Mouse (Mus musculus): ENCODE data around the gene Baiap2.

The Baiap2 gene

DNA sequence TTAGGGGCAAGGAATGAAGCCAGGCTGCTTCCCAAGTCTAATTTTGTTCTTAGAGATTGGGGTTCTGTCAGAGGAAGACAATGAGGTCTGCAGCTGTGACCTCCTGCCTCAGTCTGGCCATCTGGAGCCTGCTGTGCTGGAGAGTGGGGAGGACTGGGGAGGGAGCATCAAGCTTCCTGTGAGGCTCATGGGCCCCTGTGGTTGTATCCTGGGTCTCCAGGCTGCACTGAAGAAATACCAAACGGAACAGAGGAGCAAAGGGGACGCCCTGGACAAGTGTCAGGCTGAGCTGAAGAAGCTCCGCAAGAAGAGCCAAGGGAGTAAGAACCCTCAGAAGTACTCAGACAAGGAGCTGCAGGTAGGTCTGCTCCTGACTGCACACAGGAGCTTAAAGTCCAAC lies 39.2 kb downstream of the Baiap2 start:
- no peak for DNase-seq

DNA sequence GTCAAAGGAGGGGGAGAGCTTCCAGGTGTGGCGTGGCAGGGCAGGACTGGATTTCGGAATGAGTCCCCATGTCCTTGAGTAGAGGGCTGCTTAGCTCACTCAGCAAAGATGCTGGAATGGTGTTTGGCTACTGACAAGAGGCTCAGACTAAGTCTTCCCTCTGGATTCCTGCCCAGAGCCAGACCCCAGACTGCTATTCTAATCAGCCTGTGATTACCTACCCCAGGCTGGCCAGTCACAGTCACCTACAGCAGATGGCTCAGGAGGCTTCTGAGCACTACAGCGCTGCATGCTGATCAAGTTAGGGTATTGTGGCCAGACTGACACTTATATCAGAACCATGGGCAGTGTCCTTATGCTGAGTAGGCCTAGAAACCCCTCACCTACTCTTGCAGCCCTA lies 39.7 kb downstream of the Baiap2 start:
- DNase-seq: no peak

DNA sequence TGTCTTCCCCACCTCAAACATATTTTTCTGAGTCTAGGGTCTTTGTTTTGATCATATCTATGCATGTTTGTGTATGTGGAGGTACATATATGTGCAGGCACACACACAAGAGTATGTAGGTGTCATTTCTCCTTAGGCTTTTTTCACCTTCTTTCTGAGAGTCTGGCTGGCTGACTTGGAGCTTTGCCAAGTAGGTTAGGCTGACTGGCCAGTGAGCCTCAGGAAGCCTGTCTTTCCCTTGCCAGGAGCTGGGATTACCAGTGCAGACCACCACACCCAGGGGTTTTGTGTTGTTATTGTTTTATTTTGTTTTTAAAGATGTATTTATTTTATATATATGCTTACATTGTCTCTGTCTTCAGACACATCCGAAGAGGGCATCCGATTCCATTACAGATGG lies 40.6 kb downstream of the Baiap2 start:
- DNase-seq: peak; percentile 49

DNA sequence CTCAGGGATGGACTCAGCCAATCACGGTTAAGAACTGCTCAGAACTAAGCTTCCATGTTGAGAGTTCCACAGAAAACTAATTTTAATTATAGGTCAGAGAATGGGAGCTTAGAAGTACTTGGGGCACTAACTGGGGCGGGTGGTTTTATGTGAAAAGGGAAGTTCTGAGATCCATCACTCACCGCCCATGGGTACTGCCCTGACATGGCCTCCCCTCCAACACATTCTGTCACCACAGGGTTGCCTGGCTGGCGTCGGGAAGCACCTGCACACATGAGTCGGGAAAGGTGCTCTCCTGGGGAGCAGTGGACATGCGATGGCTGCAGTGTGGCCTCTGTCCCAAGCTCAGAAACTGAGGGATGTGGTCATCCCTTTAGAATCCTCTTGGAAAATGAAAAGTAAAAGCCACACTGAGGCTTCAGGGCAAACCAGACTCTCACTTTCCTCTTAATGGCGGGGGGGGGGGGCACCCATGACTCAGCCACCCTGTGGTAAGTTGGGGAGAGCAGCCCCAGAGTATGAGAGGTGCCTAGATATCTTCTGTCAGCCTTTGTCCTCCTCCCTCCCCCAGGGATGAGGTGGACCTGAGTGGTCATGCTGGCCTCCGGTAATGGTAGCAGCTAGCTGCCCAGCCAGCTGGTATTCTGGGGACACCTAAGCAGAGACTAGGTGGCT lies 44.3 kb downstream of the Baiap2 start:
- DNase-seq: no peak

DNA sequence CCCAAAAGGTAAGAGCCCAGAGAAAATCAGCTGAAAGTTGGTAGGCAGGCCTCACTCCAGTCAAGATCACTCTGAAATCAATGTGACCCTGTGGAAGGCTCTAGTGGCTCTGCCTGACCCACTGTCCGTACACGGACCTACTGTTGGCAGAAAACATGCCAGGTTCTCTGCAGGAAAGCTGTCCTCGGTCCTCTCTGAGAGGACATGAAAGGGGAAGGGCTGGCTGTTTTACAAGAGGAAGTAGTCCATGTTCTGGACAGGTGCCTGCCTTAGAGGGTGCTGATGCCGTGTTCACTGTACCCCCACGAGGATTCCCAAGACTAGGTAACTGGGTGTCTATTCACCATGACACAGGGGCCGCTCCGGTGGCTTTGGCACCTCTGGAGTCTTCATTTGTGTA lies 45.3 kb downstream of the Baiap2 start:
- no peak for DNase-seq

DNA sequence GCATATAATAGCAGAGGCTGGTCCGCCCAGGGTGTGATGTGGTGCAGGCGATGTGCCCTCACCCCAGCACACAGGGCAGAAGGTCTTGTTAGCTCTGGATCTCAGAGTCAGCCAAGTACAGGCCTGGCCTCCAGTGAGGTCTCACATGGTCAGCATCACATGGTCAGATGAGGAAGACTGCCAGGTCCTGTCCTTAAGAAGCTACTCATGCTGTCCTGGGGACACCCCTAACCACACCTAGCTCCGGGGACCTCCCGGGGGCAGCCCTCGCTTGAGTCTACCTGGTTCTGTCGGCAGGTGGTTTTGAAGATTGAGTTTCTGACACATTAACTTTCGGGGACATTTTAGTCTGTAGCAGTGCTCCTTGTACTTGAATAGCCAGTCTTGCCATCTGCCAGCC lies 45.8 kb downstream of the Baiap2 start:
- DNase-seq: peak; percentile 58

DNA sequence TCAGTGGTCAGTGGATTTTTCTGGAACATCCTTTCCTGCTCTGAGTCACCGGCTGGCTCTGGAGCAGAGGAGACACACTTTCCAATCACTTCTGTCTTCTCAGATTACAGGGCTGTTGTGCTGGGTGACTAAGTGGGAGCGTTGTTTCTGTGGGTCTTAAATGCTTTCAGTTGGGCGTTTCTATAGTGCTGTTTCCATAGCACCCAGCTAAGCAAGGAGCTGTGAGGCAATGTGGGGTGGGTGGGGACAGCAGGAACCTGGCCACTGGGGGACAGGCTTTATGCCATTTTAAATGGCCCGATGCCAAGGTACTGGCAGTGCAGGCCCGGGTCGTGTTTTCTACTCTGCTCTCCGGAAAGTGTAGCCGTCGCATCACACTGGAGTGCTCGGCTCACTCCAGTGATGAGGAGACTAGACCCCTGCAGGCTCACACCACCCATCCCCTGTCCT lies 46.6 kb downstream of the Baiap2 start:
- peak; percentile 59 for DNase-seq

DNA sequence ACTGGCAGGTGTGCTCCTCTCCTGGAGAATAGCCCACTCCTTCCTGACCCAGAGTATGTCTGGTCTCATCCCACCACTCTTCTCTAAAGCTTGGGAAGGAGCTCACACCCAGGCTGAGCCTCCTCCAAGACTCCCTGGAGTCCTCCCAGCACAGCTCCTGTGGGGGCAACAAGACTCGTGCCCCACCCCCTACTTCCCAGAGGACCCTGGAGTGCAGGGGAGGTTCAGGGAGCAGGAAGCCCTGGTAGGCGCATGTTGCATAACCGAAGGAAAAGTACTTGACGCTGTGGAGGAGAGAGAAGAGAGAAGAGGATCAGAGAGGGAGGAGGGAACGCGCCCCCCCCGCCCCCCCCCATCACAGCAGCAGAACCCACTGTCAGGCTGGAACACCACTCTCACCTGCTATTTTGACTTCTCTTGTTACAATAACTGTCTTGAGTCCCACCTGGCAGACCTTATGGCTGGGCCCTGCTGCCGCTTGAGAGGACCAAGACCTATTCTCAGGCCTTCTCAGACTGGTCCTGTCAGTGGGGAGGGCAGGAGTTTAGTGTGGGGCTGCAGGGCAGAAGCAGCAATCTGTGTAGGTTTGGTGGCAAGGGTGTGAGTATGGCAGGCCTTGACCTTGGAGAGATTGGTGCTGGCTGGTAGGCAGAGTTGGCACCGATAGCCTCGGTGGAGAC lies 48.2 kb downstream of the Baiap2 start:
- DNase-seq: no peak

DNA sequence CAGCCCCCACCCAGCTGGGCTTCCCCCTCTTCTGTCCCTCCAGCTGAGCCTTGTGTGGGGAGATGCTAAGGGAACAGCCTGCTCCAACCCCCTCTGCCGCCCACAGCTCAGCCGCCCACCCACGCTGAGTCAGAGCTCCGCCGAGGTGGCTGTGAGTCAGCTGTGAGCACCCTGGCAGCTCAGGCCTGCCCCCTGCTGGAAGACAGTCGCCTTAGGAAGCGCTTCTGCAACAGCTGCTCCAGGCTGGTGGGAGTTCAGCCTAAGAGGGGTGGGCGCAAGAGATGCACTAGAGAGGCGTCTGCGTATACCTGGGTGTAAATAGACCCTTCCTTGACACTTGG lies 48.7 kb downstream of the Baiap2 start:
- peak; percentile 96 for DNase-seq

DNA sequence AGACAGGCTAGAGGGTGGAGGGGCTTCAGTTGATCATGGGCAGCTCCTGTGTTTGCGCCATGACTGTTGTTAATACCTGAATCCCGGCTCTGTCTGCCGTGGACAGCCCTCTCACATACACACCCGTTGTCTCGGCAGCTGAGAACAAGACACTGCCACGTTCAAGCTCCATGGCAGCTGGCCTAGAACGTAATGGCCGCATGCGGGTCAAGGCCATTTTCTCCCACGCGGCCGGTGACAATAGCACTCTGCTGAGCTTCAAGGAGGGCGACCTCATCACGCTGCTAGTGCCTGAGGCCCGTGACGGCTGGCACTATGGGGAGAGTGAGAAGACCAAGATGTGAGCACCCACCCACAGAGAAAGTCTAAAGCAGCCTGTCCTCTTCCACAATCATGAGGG lies 54.8 kb downstream of the Baiap2 start:
- DNase-seq: no peak

DNA sequence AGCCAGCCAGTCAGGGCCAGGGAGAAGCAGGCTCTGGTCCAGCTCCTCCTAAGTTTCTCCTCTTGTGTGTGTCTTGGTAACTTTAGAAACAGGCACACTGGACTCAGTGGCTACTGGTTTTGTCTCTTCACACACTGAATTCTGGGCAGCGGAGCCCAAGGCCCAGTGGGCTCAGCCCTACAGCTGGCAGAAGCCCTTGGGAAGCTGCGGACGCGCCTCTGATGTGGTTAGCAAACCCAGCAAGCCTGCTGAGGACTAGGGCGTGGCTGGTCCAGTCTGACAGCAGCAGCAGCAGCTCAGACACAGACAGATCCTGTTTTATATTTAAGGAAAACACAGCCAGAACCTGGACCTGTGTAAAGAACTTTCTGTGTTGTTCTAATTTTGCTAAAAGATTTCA lies 59.5 kb downstream of the Baiap2 start:
- DNase-seq: no peak

DNA sequence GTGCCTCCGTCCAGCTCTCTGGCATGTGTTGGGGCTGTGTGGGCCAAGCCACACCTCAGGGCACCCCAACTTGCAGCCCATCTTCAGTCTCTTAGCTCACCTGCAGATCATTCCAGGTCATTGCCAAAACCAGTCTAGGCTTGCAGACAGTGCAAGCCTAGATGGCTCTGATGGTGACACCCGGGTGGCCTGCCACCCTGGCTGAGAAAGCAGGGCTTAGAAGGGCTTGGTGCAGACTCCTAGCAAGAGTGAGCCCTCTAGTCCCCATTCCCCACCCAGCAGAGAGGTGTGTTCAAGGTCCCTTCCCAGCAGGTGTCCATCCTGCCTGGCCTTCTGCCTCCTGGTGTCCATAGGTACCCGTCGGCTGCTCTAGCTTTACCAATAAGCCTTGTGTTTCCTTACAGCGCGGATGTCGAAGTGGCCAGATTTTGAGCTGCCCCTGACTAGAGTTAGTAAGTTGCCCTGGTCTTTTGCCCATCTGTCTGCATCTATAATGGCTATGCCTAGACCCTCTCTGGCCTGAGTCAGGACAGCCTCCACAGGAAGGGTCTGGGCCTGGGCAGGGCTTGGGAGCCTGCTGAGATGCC lies 60.2 kb downstream of the Baiap2 start:
- DNase-seq: no peak

DNA sequence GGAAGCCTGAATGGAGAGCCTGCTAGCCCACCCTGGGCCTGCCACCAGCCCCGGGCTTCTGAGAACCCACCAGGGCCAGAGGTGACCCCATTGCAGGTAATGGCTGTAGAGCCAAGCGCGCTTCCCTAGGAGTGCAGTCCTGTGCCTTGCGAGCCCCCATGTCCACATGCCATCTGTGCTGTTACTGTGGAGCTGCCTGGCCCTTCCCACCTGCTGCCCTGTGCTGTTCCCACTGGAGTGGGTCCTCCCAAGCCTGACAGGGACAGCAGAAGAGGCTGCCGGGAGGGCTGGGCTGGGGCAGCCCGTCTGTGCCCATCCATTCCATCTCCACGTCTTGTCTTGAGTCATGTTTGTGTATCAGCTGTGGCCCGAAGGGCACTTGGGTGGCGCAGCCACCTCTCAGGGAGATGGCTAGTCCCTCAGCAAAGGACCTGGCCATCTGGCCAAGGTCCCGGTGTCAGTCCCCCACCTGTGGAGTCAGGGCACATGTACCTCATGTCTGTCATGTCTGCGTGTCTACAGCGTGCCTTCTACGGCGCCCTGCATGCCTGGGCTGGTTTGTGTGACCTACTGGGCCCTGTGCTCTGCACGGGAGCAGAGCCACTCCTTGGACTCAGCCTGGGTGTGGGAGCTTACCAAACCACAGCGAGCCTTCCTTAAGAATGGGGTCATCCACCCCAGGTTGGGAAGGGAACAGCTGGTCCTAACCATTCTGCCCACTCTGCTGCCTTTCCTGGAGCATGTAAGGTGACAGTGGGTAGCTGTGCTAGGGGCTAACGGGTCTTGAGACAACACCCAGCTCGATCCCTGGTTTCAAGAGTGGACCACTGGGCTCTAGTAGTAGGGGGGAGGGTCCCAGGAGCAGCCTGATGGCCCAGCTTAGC lies 63.1 kb downstream of the Baiap2 start:
- no peak for DNase-seq

DNA sequence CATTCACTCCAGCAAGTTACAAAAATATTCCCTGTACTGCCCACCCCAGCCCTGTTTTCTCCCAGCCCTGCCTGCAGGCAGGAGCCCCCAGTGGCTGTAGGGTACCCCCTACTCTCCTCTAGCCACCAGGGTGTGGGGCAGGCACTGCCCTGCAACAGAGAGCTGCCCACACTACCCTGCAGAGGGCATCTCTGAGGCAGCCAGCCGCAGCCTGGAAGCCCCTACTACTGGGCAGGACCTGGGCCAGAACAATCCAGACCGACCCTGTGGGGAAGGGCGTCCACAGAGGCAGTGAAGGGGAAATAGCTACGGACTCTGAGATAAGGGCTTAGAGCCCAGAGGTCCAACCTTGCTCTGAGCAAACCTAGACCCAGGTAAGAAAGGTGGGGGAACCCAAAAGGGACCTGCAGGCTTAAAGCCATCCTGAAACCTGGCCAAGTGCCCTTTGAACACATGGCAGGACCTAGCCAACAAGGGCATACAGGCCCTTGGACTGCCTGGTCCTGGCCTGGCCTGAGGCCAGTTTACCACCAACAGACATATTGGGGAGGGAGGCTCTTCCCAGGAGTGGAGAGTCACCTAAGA lies 65.0 kb downstream of the Baiap2 start:
- DNase-seq: peak; percentile 71

DNA sequence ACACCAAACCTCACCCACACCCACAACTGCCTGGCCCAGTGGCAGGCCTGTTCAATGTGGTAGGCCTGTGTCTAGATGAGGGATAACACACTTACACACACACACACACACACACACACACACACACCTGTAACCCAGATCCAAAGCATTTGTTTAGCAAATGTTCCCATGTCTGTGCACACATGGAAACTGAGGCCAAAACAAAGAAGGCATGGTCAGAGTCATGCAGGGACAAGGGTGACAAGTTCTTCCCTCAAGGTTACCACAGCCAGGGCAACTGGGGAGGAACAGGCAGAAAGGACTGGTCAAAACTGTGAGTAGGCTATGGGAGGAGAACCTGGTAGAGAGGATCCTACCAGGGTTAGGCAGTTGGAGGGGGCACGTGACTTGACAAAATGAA lies 65.9 kb downstream of the Baiap2 start:
- no peak for DNase-seq

DNA sequence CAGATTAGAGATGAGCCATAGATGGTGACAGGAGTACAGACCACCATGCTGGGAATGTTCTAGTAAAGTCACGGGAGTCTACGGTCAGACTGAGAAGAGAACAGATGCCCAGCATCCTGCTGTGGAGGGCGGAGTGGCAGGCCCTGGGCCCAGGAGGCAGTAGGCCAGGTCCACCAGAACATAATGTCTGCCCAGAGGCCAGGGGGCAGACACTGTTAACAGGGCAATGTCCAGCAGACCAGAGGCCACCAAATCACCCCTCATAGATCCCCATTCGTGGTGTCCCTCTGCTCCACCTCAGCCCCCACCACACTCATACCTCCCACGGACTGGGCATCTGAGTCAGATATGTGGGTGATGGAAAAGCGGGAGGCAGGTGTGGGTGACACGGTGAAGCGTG lies 66.4 kb downstream of the Baiap2 start:
- DNase-seq: no peak

DNA sequence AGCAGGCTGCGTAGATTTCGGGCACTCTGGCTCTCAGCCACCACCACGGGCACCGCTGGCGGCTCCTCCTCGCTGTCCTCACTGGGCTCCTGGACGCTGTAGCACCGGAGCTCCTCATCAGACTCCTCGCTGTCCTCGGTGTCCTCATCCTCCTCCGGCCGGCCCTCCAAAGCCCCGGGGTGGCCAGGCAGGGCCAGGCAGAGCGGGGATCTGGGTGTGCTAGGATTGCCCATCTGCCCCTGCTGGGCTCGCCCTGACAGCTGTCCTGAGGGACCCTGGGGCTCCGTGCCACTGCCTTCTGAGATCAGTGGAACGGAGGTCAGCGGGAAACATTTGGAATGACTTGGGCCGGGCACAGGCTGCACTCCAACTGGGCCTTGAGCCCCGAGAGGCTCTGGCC lies 67.4 kb downstream of the Baiap2 start:
- no peak for DNase-seq

DNA sequence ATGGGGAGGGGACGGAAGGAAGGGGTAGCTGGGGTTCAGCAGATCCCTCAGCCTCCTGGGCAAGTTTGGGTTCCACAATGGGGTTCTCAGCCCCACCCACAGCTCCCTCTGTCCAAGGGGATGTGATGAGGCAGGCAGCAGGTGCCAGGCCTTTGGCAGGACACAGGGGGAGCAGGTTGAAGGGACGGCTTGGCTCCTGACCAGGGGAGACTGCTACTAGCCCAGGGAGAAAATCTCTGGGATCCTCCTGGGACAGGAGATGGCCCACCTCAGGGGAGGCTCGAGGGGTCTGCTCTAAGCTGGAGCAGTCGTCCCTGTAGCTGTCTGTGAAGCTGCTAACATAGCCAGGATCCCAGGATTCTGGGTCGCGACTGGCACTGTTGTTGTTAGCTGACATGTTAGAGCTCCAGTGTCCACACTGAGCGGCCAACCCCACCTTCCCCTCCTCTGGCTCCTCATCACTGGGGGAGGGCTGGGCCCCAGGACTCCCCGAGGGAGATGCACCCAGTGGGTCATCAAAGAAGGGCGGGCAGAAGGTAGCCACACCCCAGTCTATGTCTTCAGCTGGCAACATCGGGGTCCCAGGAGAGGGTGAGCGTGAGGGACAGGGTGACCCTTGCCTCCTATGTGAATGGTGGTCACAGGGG lies 68.7 kb downstream of the Baiap2 start:
- DNase-seq: no peak

DNA sequence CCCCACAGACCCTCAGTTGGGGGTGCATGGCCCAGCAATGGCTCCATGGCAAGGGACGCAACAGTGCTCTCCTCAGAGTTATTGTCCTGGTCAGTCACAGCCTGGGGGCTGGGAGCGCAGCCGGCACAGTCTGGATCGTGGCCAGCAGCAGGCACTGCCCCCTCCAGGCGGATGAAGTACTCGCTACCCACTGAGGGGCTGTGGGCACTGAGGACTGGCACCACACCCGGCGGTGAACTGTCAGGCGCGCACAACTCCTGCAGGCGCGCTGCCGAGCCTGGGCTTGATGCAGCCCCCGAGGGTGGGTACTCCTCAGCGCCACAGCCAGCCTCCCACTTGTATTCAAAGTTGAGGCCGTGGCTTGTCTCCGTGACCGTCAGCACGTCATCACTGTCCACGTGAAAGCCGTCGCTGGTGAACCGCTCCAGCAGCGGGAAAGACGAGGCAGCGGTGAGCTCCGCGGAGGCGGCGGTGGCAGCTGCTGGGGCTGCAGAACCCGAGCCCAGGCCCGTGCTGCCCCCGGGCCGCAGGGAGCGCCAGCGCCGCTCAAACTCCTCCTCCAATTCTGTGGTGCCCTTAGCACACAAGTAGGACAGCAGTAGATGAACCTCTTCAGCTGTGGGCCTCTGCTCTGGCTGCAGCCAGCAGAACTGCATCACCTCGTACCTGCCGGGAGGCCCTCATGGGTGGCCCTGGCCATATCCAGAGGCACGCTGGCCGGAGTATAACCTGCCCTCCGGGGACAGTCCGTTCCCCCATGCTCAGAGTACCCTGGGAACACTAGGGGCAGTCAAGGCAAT lies 69.4 kb downstream of the Baiap2 start:
- peak; percentile 61 for DNase-seq

DNA sequence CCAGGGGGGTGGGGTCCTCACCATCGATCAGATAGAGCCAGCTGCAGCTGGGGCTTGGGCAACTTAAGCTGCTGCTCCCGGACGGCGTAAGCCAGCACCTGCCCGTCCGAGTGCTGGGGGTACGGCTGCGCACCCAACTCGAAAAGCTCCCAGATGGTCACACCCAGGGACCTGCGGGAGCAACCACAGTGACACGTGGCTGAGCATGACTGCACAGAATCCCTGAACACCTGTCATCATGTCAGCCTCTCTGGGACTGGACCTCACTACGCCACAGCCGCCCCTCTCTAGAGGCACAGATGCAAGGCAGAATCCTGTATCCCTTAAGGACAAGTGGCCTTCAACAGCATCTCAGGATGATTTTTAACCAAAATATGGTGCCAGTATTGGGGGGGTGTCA lies 70.1 kb downstream of the Baiap2 start:
- DNase-seq: no peak

DNA sequence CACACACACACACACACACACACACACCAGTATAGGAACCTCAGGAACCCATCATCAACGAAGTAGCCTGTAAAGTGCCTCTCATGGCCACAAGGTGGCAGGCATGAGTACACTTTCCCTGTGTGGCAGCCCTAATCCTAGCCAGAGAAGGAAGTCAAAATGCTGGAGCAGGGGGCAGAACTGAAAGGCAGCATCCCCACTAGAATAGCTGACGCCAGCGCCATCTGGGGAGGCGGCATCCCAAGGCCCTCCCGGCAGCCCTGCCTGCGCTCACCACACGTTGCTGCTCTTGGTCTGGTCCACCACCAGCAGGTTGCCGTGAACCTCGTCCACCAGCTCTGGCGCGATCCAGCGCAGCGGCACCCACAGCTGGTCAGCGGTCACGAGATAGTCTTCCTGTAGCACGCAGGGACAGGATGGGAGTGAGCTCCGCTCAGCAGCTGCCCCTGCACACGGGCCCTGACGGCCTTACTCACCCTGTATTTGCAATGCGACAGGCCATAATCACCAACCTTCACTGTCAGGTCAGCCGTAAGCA lies 70.7 kb downstream of the Baiap2 start:
- peak; percentile 90 for DNase-seq

Data from kidney, postnatal 10 days (tissue).